Mouse (Mus musculus): ENCODE data around the gene Bclaf1. TPM values are rescaled to one million over a fixed set of nuclear protein-coding genes. Genes with fewer than 3 reads are reported as not detected.
A peak's percentile ranks its signal among the peaks of the same experiment; 100 is the strongest.

The Bclaf1 gene
- 10 to 100 TPM; 41.9 to 48.6 TPM for total RNA-seq (2021)
- long read RNA-seq, experiment 1, full-length matches to known transcripts: 14 of 27 reads
- long read RNA-seq, experiment 1, partial matches to known transcripts: 9 of 27 reads
- long read RNA-seq, experiment 1, other reads (novel, unspliced or antisense): 4 of 27 reads
- long read RNA-seq, experiment 2, full-length matches to known transcripts: 10 of 18 reads
- long read RNA-seq, experiment 2, partial matches to known transcripts: 4 of 18 reads
- long read RNA-seq, experiment 2, other reads (novel, unspliced or antisense): 4 of 18 reads

DNA sequence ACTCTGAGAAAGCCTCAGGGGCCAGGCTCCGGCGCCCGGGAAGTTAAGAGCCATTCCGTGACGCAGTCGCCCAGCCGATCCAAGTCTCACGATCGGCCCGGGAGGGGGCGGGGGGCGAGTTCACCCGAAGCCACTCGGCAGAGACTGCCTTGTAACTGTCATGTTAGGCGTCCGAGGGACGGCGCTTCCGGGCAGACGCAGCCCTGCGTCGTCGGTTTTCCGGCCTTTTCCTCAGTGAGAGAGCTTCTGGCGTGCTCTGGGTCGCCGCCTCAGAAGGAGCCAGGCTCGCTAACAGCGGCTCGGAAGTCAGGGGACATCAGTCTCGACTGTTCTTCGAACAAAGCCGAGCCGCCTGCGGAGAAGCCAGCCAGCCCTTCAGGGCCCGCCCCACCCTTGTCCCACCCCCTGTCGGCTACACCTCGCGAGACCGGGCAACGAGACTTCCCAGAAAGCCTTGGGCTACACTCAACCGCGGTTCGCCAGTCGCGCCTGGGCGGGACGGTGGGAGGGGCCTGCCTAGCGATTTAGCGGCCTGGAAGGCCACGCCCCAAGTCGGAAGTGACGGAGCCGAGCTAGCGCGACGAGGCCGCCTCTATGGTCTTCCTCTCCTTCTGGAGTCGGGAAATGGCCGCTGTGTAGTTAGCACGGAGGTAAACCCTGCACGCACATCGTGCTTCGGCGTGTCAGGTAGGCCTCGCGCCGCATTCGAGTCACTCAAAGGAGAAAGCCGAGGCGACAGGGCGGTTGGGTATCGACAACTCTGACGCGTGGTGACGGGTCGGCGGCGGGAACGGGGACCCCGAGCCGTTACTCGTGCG, at the start of gene Bclaf1:
Gene Bclaf1 (plus strand): TSS at position 552 of the 818 bp plus-strand sequence.
- peak; percentile 100 for DNase-seq (ENCODE audit: low spot score)

DNA sequence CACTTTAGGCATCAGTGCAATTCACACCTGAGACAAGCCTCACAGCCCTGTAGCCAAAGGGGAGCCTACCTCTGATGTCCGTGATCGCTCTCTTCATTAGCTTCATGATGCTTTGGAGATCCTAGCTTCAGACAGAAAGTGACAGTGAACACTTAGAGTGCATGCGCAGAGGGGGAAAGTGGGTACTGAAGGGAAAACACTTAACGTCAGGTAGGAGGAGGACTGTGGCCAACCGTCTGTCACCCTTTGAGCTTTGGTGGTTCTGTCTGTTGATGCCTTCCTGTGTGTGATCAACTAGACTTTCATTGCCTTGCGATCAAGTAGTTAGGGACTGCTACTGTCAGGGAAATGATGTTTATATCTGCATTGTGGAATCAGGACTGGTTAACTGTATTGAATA, 49.4 kb upstream of the Bclaf1 start:
- DNase-seq (ENCODE audit: low spot score): no peak

DNA sequence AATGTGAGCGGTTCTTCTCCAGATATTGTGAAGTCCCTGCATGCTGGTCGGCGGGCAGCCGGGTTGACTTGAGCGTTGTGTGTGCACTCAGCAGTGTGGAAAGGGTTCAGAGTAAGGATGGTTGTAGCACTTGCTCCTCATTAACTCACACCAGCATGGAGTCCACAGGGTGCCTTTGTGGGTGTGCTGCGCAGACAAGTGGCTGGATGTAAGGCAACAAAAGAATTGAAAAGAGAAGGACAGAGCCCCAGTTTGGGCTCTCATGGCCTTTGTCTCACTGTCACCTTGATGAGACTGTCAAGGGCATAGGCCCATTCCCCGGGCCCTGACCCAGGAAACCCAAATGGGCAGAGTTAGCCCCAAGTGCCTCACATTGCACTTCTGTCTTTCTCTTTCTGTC, 47.8 kb upstream of the Bclaf1 start:
- no peak for DNase-seq (ENCODE audit: low spot score)

DNA sequence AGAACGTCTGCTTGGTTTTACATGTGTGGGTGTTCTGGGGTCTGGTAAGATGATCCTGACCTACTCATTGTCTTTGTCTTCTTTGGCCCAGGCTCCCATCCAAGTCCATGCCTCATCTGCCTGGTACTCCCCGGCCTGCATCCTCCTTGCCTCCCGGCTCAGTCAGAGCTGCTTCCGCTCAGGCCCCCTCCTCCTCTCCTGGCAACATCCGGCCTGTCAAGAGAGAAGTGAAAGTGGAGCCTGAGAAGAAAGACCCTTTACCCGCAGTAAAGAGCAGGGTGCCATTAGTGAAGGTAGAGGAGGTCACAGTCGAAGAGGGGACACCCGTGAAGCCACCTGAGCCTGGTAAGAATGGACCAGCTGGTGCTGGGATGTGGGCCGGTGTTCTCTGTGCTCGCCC, 45.2 kb upstream of the Bclaf1 start:
- no peak for DNase-seq (ENCODE audit: low spot score)

DNA sequence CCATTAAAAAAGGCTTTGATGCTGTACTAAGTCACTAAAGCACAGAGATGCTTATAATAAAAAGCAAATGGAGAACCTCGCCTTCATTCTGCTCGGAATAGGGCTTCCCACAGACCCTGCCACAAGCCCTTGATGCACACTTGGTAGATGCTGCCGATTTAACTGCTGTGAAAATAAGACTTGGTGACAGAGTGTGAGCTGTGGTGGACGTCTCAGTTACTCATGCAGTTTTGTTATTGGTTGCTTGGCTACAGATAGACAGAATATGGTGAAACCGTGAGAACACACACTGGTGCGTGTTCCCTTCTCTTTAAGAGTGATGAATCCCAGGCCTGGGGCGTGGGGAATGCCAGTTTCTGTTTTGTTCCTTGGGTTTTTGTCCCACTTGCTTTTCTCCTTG, 43.3 kb upstream of the Bclaf1 start:
- DNase-seq (ENCODE audit: low spot score): no peak

DNA sequence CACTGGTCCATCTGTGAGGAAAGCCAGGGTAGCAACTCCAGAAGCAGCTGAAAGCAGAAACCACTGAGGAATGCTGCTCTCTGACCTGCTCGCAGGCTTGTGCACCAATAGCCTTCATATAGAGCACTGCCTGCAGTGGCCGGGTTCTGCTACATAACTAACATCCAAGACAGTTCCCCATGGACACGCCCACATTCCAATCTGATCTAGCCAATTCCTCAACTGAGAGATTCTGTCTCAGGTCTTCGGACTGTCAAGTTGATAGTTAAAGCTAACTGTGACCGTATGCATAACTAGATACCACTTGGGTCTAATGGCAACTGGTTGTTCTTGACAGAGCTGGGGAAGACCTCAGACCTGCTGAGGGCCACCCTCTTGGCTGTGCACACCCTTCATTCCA, 39.9 kb upstream of the Bclaf1 start:
- DNase-seq (ENCODE audit: low spot score): peak; percentile 13

DNA sequence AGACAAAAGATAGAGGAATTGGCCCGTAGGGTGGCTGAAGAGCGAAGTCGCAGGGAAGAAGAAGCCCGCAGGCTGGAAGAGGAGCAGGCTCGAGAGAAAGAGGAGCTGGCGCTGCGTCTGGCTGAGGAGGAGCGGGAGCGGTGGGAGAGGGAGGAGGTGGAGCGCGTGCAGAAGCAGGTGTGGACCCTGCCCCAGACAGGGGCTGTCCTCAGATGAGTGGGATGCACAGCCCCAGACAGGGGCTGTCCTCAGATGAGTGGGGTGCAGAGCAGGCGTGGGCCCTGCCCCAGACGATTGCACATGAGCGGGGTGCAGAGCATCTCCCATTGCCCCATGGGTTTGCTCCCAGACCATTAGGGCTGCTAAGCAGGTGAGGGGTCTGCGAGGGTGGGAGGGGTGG, 39.0 kb upstream of the Bclaf1 start:
- DNase-seq (ENCODE audit: low spot score): no peak

DNA sequence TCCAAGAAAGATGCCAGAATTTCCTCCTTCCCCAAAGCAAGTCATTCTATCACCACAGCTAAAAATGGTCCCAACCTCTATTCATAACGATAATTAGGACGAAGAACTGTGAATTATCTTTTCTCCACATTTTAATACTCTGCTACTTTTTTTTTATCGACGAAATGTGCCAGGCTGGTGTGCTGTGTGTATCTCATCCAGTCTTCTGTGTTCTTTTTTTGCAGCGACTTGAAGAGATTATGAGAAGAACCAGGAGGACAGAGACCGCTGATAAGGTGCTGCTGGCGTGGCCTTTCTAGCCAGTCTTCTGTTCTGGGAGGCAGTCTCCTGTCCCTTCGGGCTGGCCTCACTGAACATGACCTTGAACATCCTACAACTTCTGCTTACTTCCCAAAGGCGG, 38.2 kb upstream of the Bclaf1 start:
- DNase-seq (ENCODE audit: low spot score): no peak

DNA sequence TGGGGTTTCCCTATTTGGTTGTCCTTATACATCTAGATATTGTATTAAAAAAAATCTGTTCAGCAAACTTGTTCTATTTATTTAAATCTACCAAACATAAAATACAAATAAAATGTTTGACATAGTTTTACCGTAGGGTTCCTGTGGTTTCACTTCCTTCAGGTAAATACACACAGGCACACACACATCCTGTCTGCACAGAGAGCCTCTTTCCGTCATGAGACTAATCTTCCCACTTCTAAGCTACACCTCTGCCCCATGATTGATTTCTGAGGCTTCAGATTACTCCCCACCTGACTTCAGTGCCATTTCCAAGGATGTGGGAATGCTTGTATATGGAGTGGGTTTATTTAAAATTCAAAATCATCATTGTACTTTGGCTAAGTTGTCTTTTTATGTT, 30.8 kb upstream of the Bclaf1 start:
- DNase-seq (ENCODE audit: low spot score): no peak

DNA sequence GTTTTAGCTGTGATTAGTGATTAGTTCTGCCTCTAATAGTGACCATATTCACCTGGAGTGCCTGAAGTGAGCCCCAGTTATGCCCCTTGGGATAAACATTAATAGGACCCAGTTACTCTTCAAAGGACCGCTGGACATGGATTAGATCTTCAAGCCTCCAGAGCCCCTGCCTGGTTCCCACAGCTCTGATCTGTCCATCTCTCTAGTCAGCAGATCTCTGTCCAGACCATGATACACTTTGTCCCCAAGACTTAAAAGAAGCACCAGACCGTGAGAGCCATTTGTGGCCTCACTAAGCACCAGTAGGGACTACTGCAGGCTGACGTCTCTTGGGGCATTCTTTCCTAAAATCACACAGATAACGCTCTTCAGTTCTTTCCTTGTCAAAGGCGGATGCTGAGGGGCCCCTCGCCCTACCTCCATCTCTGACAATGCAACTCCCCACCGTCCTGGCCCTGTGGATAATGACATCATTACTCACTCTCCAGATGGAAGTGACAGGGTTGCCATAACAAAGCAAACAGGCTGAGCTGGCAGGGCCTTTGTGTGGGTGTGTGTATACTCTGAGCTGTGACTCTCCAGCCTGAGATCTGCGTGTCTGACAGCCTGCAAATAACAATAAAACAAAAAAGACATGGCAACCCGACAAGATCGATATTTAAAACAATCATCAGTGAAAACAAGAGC, 26.8 kb upstream of the Bclaf1 start:
- peak; percentile 17 for DNase-seq (ENCODE audit: low spot score)

DNA sequence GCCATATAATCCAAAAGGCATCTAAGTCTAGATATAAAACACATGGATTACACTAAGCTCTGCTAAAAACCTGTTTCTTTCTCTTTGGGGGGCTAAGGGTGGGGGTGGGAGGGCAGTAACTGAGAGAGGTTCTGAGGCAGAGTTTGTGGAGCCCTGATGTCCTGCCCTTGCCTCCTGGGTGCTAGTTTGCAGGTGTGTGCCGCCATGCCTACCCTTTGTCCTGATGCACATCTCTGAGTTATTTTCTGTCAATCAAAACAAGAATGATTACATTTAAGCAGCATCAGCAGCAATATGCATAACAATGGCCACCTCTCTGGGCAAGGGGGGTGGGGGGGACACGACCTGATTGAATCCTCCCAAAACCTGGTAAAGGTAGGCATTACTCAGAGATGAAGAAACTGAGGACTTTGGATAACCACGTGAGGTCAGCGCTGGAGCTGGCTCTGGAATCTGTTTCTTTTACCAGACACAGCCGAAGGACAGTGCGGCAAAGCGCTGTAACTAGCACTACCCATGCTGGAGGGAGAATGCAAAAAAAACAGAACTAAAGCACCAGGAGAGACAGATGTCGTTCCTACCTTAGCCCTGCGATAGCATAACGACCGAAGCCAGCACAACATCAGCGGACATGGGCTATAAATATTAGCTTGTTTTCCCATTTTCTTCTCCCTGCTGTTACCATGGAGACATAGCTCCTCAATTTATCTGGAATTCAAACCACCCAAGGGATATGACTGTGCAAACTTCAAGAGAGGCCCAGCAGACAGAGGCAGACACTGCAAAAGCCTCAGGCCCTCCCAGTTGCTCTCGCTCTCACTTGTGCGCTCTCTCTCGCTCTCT, 26.1 kb upstream of the Bclaf1 start:
- peak; percentile 27 for DNase-seq (ENCODE audit: low spot score)

DNA sequence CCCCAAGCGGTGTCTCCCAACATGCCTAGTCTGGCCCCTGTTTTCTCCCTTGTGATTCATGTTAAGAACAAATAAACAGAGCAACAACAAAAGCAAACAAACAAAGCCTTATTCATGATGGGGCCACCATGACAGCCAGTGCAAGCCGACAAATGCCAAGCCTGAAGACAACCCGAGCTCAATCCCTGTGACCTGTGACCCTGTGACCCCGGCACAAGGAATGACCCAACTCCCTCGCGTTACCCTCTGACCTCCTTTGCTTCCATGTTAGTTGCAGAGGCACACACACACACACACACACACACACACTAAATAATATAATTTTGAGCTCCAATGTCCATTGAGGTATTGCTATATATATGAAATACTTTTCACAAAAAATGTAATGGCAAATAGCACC, 24.9 kb upstream of the Bclaf1 start:
- no peak for DNase-seq (ENCODE audit: low spot score)

DNA sequence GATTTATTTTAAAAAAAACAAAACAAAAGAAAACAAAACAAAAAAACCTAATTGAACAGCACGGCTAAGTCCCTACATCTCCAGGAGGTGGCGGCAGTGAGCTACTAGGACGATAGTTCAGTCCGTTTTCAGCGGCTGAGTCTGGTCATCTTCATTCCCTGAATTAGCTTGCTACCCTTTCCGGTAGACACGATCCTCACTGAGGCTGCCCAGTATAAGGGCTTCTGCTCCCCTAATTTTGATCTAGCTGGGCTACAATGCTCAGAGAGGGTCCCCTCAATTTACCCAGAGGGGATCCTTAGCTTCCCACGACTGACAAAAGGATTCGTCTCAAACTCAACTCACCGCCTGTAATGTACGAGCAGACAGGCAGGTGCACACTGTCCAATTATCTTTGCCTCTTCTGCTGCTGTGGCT, 21.8 kb upstream of the Bclaf1 start:
- peak; percentile 85 for DNase-seq (ENCODE audit: low spot score)

DNA sequence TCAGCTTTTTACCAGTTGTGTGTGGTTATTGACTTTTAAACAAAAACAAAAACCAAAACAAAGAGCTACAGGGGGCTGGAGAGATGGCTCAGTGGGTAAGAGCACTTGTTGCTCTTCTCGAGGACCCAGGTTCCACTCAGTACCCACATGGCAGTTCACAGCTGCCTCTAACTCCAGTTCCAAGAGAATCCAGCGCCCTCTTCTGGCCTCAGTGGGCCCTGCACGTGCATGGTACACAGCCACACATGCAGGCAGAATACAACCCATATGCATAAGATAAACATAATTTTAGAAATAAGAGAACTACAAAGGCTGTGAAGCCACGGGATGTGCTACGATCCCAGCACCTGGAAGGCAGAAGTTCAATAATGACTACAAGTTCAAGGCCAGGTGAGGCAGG, 16.3 kb upstream of the Bclaf1 start:
- DNase-seq (ENCODE audit: low spot score): no peak

DNA sequence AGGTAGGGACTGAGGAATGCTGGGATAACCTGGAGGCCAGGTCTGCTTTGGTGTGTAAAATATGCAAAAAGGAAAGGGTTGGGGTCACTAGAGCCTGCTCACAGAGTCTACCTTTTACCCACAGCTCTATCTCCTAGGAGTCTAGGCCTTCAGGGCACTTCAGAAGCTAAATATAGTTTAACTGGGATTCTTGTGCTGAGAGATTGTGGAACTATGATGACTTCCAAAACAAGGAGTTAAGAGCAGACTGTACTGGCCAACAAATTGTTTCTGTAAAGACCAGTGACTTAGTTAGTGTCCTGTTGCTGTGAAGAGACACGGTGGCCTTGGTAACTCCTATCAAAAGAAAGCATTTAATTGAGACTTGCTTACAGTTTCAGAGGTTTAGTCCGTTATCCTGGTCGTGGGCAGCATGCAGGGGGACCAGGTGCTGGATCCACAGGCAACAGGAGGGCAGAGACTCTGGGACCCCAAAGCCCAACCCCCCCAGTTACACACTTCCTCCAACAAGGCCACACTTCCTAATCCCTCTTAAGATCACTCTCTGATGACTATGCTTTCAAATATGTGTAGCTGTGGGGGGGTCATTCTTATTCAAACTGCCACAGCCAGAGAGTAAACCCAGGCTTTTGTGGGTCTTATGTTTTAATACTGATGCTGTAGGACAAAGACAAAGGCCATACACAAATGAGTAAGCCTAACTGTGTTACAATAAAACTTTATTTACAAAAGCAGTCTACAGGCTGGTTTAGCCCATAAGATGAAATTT, 13.9 kb upstream of the Bclaf1 start:
- DNase-seq (ENCODE audit: low spot score): no peak

DNA sequence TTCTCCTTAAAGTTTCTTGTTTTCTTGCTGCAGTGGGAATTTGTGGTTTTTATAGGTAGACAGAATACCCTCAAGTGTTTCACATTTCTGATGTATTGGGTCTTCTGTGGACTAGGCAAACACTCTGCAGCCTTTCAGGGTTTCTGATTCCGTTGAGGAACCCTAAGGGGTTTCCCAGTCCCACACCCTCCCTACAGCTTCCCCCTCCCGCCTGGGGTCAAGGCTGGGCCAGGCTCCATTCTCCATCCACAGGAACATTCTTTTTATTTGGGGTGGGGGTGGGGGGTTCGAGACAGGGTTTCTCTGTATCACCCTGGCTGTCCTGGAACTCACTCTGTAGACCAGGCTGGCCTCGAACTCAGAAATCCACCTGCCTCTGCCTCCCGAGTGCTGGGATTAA, 13.2 kb upstream of the Bclaf1 start:
- DNase-seq (ENCODE audit: low spot score): no peak

DNA sequence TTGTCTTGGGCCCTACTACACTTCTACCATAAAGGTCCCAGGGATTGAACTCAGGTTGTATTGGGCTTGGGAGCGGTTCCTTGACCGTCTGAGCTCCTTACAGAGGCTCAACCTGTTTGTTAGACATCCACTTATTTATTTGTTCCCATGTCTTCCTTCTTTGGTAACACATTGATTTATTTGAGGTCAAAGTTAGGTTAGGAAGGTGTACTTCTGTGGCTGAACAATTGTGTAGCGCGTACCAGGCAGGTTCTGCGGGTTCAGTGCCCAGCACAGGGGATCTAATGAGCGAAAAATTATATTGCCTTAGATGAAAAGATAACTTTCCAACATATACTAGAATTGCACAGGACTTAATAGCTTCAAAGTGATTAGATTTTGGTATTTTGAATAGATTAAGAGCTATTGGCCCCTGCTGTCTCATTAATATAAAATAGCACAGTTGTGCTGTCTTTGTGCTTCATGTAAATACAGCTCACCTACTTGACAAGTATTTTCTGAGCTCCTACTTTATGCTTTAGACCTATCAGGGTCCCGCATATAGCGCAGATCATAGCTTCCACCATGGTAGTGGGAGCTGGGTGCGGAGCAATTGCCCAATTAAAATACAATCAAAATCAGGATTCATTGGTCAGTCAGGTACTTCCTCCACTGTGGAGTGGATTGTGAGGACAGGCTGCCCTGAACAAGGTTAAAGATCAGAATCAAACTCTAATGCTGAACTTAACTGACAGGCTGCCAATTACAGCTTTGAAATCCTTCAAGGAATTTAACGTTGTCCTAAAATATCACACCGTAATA, 1.1 kb upstream of the Bclaf1 start:
- DNase-seq (ENCODE audit: low spot score): peak; percentile 24

DNA sequence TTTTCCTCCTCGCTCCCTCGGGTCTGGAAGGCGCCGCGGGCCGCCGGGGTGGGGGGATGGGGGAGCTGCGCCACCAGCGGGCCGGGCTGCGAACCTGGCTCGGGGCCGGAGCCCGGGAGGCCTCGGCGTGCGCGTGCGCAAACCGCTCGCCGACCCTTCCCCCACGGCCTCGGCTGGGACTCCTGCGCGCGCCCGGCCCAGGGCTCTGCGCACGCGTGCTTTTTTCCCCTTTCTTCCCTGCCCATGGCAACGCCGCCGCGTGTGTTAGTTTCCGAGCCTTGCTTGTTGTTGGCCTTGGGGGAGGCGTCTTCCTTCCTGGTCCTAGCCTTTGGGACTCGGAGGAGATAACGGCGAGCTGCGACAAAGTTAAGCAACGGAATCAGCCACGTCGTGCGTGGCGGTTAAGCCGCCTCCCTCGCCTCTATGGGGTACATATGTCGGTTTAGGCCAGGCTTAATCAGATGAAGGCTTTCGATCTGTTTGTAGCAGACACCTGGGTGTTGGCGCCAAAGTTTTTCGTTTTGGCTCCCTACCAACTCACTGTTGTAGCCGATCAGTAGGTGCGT, 550 bp downstream of the Bclaf1 start:
- peak; percentile 84 for DNase-seq (ENCODE audit: low spot score)

DNA sequence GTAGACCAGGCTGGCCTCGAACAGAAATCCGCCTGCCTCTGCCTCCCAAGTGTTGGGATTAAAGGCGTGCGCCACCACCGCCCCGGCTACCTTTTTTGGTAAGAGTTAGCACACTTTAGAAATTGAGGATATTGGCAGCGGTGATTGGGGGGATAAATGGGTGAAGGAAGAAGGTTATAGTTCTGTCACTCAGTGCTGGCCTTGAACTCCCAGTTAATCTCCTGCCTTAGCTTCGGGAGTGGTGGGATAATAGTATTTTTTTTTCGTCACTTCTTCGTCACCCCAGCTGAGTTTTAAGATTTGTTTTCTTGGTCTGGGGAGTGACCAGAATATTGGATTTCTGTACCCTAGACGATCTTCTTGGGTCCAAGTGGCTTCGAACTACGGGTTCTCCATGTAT, 1.2 kb downstream of the Bclaf1 start:
- no peak for DNase-seq (ENCODE audit: low spot score)

DNA sequence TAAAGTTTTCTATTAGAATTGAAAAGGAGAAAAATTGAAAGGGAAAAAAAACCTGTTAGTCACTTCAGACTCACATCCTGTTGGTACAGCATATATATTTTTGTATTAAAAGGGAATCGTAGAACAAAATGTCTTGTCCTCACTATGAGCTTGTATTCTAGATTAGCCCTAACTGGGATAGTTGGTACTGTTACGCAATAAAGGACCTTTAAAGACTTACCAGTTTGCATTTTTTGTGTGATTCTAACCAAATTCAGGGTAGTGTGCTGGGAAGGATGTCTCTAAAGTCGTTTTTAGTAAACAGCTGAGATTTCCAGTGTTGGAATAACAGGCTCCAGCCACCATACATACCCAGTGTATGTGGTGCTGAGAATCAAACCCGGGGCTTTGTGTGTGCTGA, 1.7 kb downstream of the Bclaf1 start:
- DNase-seq (ENCODE audit: low spot score): no peak

Data from gastrocnemius, adult 18-20 months (tissue).